Mouse (Mus musculus) liver, embryonic 14.5 days (tissue): ENCODE data around the gene Cuta. TPM values are rescaled to one million over a fixed set of nuclear protein-coding genes. Genes with fewer than 3 reads are reported as not detected.

Experiments
- ATAC-seq: fragments of 200-750 bp; cut with Nextera tagmentation; 2 replicates; pipeline ENCODE4 v1.8.0; 2017; ENCODE audit warnings: moderate number of reproducible peaks, mild to moderate bottlenecking, moderate library complexity; ENCODE audit not compliant: insufficient read depth
- DNase-seq, 3 experiments: peaks; one replicate each; pipeline ENCODE4 v3.0.0-alpha.2; 2012 to 2013; ENCODE audit warnings: low read depth in 3 of 3, low spot score in 3 of 3
- H3K27ac ChIP-seq: fragments of 300-500 bp; sonication (generic); 2 replicates; pipeline ENCODE4 v1.5.1; 2014; ENCODE audit warnings: moderate library complexity, mild to moderate bottlenecking, control low read depth, inconsistent platforms
- H3K27me3 ChIP-seq: fragments of 300-500 bp; sonication (generic); 2 replicates; pipeline ENCODE4 v1.6.1; 2014; ENCODE audit warnings: mild to moderate bottlenecking, low read length, moderate library complexity; ENCODE audit not compliant: control insufficient read depth, insufficient read depth
- H3K36me3 ChIP-seq: fragments of 300-500 bp; sonication (generic); replicated peaks from 2 replicates; pipeline ENCODE4 v1.6.1; 2014; ENCODE audit warnings: low read depth; ENCODE audit not compliant: control insufficient read depth, insufficient read depth
- H3K4me1 ChIP-seq, 2 experiments: fragments of 200-500 bp in 1 of 2; fragments of 300-500 bp in 1 of 2; sonication (generic) in 1 of 2; replicated peaks; 2 replicates each; pipeline ENCODE4 v1.6.1; 2012 to 2014; ENCODE audit warnings: antibody characterized with exemption in 1 of 2, inconsistent platforms in 1 of 2, low read length in 1 of 2; ENCODE audit not compliant: control insufficient read depth in 2 of 2, insufficient read depth in 2 of 2
- H3K4me2 ChIP-seq: fragments of 300-500 bp; sonication (generic); 2 replicates; pipeline ENCODE4 v1.6.1; 2014; ENCODE audit warnings: low read depth, mild to moderate bottlenecking, control low read depth, moderate library complexity
- H3K4me3 ChIP-seq, 2 experiments: fragments of 200-500 bp in 1 of 2; fragments of 300-500 bp in 1 of 2; sonication (generic) in 1 of 2; 2 replicates each; pipeline ENCODE4 v1.5.1; 2012 to 2014; ENCODE audit warnings: low read depth in 2 of 2, low read length in 2 of 2, mild to moderate bottlenecking in 2 of 2, control low read depth in 1 of 2, inconsistent platforms in 1 of 2, moderate library complexity in 1 of 2; ENCODE audit not compliant: insufficient read depth in 1 of 2
- H3K9ac ChIP-seq: fragments of 300-500 bp; sonication (generic); replicated peaks from 2 replicates; pipeline ENCODE4 v1.6.1; 2014; ENCODE audit warnings: mild to moderate bottlenecking, control low read depth, moderate library complexity
- H3K9me3 ChIP-seq: fragments of 300-500 bp; sonication (generic); 2 replicates; pipeline ENCODE4 v1.6.1; 2016; ENCODE audit warnings: low read length, mixed read lengths; ENCODE audit not compliant: control insufficient read depth
- CTCF ChIP-seq: IDR thresholded peaks from 2 replicates; pipeline ENCODE4 v1.5.1; 2016; ENCODE audit warnings: antibody characterized with exemption, low read depth, control low read depth
- EP300 ChIP-seq: IDR thresholded peaks from 2 replicates; pipeline ENCODE4 v1.6.1; 2016; ENCODE audit warnings: antibody characterized with exemption, low read depth
- WGBS: fragments of 180-500 bp; shearing (Covaris S2); extraction: QIAGEN DNeasy Blood & Tissue Kit; methylation state at CpG from one replicate; pipeline ENCODE4 v1.1.7; 2014; ENCODE audit not compliant: insufficient replicate concordance; 5-methylcytosine and 5-hydroxymethylcytosine counted together
- polyA plus RNA-seq, 2 experiments: library from polyadenylated mRNA; depleted of rRNA in 1 of 2; stranded (reverse) in 1 of 2; unstranded in 1 of 2; fragments of >200 nt; fragmentation: Nextera tagmentation in 1 of 2; extraction: Ambion mirVana in 1 of 2; gene quantifications; 2 replicates each; pipeline versions ENCODE4 v1.2.1 to v1.2.3; 2012 to 2014

Gene Cuta
- polyA plus RNA-seq (2012; rRNA removed) (53.0 and 53.5 TPM in 2 replicates), polyA plus RNA-seq (2014; fragmentation: Nextera tagmentation; extraction: Ambion mirVana) (82.5 and 86.8 TPM in 2 replicates)

- H3K36me3 ChIP-seq = peaks cover 7% of the 10 kb centered on the region
- peak within 1 kb of the TSS; percentile 81 for H3K27ac ChIP-seq
- peak within 1 kb of the TSS; percentile 86 for H3K4me2 ChIP-seq
- ATAC-seq (peak; percentile 93), DNase-seq (peak; percentile 99)
- peak within 1 kb of the TSS; percentile 63 to 71 for H3K4me3 ChIP-seq
- H3K27me3 ChIP-seq = no peaks in the 10 kb centered on the region
- TF ChIP-seq EP300 (no peak), CTCF (no peak)
- H3K9ac ChIP-seq = peak within 1 kb of the TSS; percentile 74
- no peaks in the 10 kb centered on the region for H3K9me3 ChIP-seq
- WGBS = under 1% methylated on average over 70 of the region's 70 CpGs
- peaks cover 16 to 17% of the 10 kb centered on the region in 2 experiments for H3K4me1 ChIP-seq
These were observed at the start of gene Cuta for GRCm38 (mm10) chr17:26939178-26939972. Gene Cuta (minus strand): TSS chr17:26939569.

DNA sequence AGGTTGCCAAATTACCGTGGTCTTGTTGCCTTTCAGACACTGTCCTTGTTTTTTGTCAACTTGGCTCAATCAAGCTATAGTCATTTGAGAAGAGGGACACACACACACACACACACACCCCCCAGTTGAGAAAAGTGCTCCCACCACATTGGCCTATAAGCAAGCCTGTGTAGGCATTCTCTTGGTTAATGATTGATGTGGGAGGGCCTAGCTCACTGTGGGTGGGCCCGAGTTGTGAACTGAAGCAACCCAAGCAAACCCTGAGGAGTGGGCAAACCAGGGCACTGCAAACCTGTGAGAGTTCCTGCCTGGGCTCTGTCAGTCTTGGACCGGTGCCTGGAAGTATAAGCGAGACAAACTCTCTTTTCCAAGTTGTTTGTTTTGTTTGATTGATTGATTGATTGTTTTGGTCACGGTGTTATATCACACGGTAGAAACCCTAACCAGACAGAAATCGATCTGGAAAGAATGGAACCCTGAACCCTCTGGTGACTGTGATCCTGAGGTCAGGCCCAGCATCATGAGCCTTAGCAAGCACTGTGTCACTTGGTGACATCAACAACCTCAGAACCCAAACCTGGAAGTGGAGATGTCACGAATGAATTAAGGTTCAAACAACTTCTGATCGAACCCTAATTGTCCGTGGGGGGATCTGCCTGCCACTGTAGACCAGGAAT lies 46.3 kb upstream of the Cuta start:
- WGBS = 74% methylated on average over 10 of the region's 10 CpGs
- Histone ChIP-seq H3K4me2 (no peak overlapping the region), H3K9ac (no peak overlapping the region), H3K9me3 (no peaks in the 10 kb centered on the region), H3K4me1 (0 out of 4 replicates have a peak, but pooled peaks cover 0 to 2% of the 10 kb centered on the region in 2 experiments), H3K4me3 (no peak overlapping the region), H3K27me3 (no peaks in the 10 kb centered on the region), H3K27ac (no peak overlapping the region), H3K36me3 (no peaks in the 10 kb centered on the region)
- DNase-seq (no peak), ATAC-seq (peak; percentile 65)
- TF ChIP-seq EP300 (no peak), CTCF (no peak)

GRCm38 (mm10) chr17:26983382-26983781 lies 44.0 kb upstream of the Cuta start:
- no peak overlapping the region for H3K4me2 ChIP-seq
- H3K4me3 ChIP-seq = no peak overlapping the region
- 84% methylated on average over 4 of the region's 4 CpGs for WGBS
- TF ChIP-seq EP300 (no peak), CTCF (no peak)
- ATAC-seq (no peak), DNase-seq (no peak)
- no peaks in the 10 kb centered on the region for H3K9me3 ChIP-seq
- H3K27me3 ChIP-seq = no peaks in the 10 kb centered on the region
- H3K27ac ChIP-seq = no peak overlapping the region
- H3K4me1 ChIP-seq = no peaks in the 10 kb centered on the region
- H3K9ac ChIP-seq = no peak overlapping the region
- peaks cover 1% of the 10 kb centered on the region; the same call in 1 of the 2 replicates for H3K36me3 ChIP-seq

- no peak for DNase-seq
- WGBS = 13% methylated on average over 2 of the region's 2 CpGs
- ATAC-seq = no peak
- H3K9ac ChIP-seq = no peak overlapping the region
- H3K36me3 ChIP-seq = peaks cover 10% of the 10 kb centered on the region
- no peak overlapping the region for H3K27ac ChIP-seq
- no peaks in the 10 kb centered on the region for H3K4me1 ChIP-seq
- no peaks in the 10 kb centered on the region for H3K9me3 ChIP-seq
- no peak for TF ChIP-seq EP300
- TF ChIP-seq CTCF = no peak
- H3K4me3 ChIP-seq = no peak overlapping the region
- no peak overlapping the region for H3K4me2 ChIP-seq
- H3K27me3 ChIP-seq = no peaks in the 10 kb centered on the region
These were observed 41.7 kb upstream of the Cuta start for GRCm38 (mm10) chr17:26981050-26981449.

DNA sequence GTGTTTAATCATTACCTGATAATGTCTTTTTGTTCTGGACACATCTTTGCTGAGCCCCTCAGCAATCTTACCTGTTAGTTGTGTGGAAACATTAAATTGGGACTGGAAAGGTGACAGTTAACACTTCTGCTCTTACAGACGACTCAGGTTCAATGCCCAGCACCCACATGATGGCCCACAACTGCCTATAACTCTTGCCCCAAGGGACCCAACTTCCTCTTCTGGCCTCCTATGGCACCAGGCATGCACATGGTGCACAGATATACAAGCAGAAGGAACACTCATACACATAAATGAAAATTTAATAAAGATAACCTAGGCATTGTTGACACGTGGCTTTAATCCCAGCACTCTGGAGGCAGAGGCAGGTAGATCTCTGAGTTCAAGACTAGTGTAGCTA lies 40.1 kb upstream of the Cuta start:
- Histone ChIP-seq H3K27ac (no peak overlapping the region), H3K27me3 (no peaks in the 10 kb centered on the region), H3K4me3 (no peak overlapping the region), H3K9me3 (no peaks in the 10 kb centered on the region), H3K4me2 (no peak overlapping the region), H3K36me3 (peaks cover 13% of the 10 kb centered on the region), H3K4me1 (no peaks in the 10 kb centered on the region; a peak in 1 of 4 replicates), H3K9ac (no peak overlapping the region)
- TF ChIP-seq EP300 (no peak), CTCF (no peak)
- 48% methylated on average over 2 of the region's 2 CpGs for WGBS
- ATAC-seq = no peak
- no peak for DNase-seq
